Mouse (Mus musculus) adrenal gland, postnatal 0 days (tissue): ENCODE data around the gene Ncr1. TPM values are rescaled to one million over a fixed set of nuclear protein-coding genes. Genes with fewer than 3 reads are reported as not detected.

Experiments
- microRNA-seq: library from miRNA; unstranded; fragments of <30 nt; microRNA quantifications from one replicate; pipeline ENCODE4, GENCODE M21; 2016; ENCODE audit warnings: borderline replicate concordance; ENCODE audit not compliant: insufficient number of aligned reads
- polyA plus RNA-seq: library from polyadenylated mRNA; unstranded; fragments of >200 nt; fragmentation: Nextera tagmentation; extraction: Ambion mirVana; gene quantifications from 2 replicates; pipeline ENCODE4 v1.2.1, GENCODE M21; 2015

Ncr1 gene
- polyA plus RNA-seq: 0.14 and 0.21 TPM in 2 replicates

GRCm38 (mm10) chr7:4337509-4337908, at the start of gene Ncr1:
Gene Ncr1, plus strand, starts transcription at chr7:4337724.

Small RNA genes lying within 50 kb of the gene (microRNA-seq; reads per million reads assigned to microRNA genes)
- gene Gm24752 (not detected), gene Gm25349 (not detected)

Other genes starting within 250 kb of the Ncr1 start
- 10.1 and 16.1 TPM in 2 replicates for gene Ttyh1, start 218.3 kb upstream of the Ncr1 start, polyA plus RNA-seq
- gene Leng8, start 200.7 kb upstream of the Ncr1 start, polyA plus RNA-seq: 26.7 and 44.4 TPM in 2 replicates
- 5.4 and 8.0 TPM in 2 replicates for gene Leng9, start 187.3 kb upstream of the Ncr1 start, polyA plus RNA-seq
- gene Cdc42ep5, start 172.9 kb upstream of the Ncr1 start, polyA plus RNA-seq: 63.1 and 80.7 TPM in 2 replicates
- gene Lilra5, start 100.0 kb upstream of the Ncr1 start, polyA plus RNA-seq: 0.80 and 0.88 TPM in 2 replicates
- 0.08 and 0.22 TPM in 2 replicates for gene Gp6, start 60.0 kb downstream of the Ncr1 start, polyA plus RNA-seq
- 11.9 and 15.4 TPM in 2 replicates for gene Rdh13, start 107.9 kb downstream of the Ncr1 start, polyA plus RNA-seq
- gene Eps8l1, start 123.0 kb downstream of the Ncr1 start, polyA plus RNA-seq: 8.9 and 9.1 TPM in 2 replicates
- 26.2 and 35.8 TPM in 2 replicates for gene Ppp1r12c, start 164.0 kb downstream of the Ncr1 start, polyA plus RNA-seq
- 9.3 and 14.3 TPM in 2 replicates for gene Tnnt1, start 178.7 kb downstream of the Ncr1 start, polyA plus RNA-seq
- 2.3 and 6.7 TPM in 2 replicates for gene Tnni3, start 186.5 kb downstream of the Ncr1 start, polyA plus RNA-seq
- 0.79 and 0.95 TPM in 2 replicates for gene Dnaaf3, start 194.7 kb downstream of the Ncr1 start, polyA plus RNA-seq
- gene Syt5, start 209.8 kb downstream of the Ncr1 start, polyA plus RNA-seq: 18.2 and 32.3 TPM in 2 replicates